Mouse (Mus musculus) liver, embryonic 14.5 days (tissue): ENCODE data around the gene Tlk1.

Experiments
- CTCF ChIP-seq: IDR thresholded peaks from 2 replicates; pipeline ENCODE4 v1.5.1; 2016; ENCODE audit warnings: antibody characterized with exemption, low read depth, control low read depth
- EP300 ChIP-seq: IDR thresholded peaks from 2 replicates; pipeline ENCODE4 v1.6.1; 2016; ENCODE audit warnings: antibody characterized with exemption, low read depth

- peak; percentile 22; the same call in 1 of the 2 replicates for TF ChIP-seq CTCF
- TF ChIP-seq EP300, result no peak
These were observed 161.8 kb downstream of the Tlk1 start for GRCm38 (mm10) chr2:70663764-70664163.
